Mouse (Mus musculus) embryonic facial prominence, embryonic 11.5 days (tissue): Measurements from ENCODE around the gene Tmem232. TPM values are rescaled to one million over a fixed set of nuclear protein-coding genes. Genes with fewer than 3 reads are reported as not detected.
"Not testable (repeated sequence)": the region's sequence is repeated elsewhere in the genome, so short reads cannot be mapped to it uniquely, and the experiment has no call there.

Source experiments
- ATAC-seq: fragments of 200-750 bp; cut with Nextera tagmentation; replicated peaks from 2 replicates; pipeline ENCODE4 v1.8.0; 2017; ENCODE audit warnings: low read depth; ENCODE audit not compliant: insufficient number of reproducible peaks, low FRiP score, low TSS enrichment
- DNase-seq: peaks from one replicate; pipeline ENCODE4 v3.0.0-alpha.2; 2015; ENCODE audit warnings: low spot score
- H3K27ac ChIP-seq: fragments of 300-500 bp; sonication (generic); replicated peaks from 2 replicates; pipeline ENCODE4 v1.5.1; 2014; ENCODE audit warnings: mild to moderate bottlenecking, low read depth, low read length, control low read depth
- H3K27me3 ChIP-seq: fragments of 300-500 bp; sonication (generic); 2 replicates; pipeline ENCODE4 v1.6.1; 2014; ENCODE audit warnings: mild to moderate bottlenecking, low read length, moderate library complexity, mixed read lengths; ENCODE audit not compliant: control insufficient read depth, insufficient read depth
- H3K36me3 ChIP-seq: fragments of 300-500 bp; sonication (generic); replicated peaks from 2 replicates; pipeline ENCODE4 v1.6.1; 2014; ENCODE audit warnings: low read depth, mild to moderate bottlenecking, low read length, moderate library complexity, mixed read lengths; ENCODE audit not compliant: control insufficient read depth, insufficient read depth
- H3K4me1 ChIP-seq: fragments of 300-500 bp; sonication (generic); 2 replicates; pipeline ENCODE4 v1.6.1; 2014; ENCODE audit warnings: low read length, mixed read lengths; ENCODE audit not compliant: control insufficient read depth, insufficient read depth
- H3K4me2 ChIP-seq: fragments of 300-500 bp; sonication (generic); 2 replicates; pipeline ENCODE4 v1.6.1; 2014; ENCODE audit warnings: low read depth, mild to moderate bottlenecking, control low read depth, low read length, moderate library complexity
- H3K4me3 ChIP-seq: fragments of 300-500 bp; sonication (generic); 2 replicates; pipeline ENCODE4 v1.5.1; 2014; ENCODE audit warnings: low read depth, low read length, control low read depth
- H3K9ac ChIP-seq: fragments of 300-500 bp; sonication (generic); replicated peaks from 2 replicates; pipeline ENCODE4 v1.6.1; 2014; ENCODE audit warnings: mild to moderate bottlenecking, control low read depth, low read length
- H3K9me3 ChIP-seq: fragments of 300-500 bp; sonication (generic); replicated peaks from 2 replicates; pipeline ENCODE4 v1.6.1; 2016; ENCODE audit warnings: mild to moderate bottlenecking, low read length, inconsistent platforms, mixed read lengths; ENCODE audit not compliant: control insufficient read depth
- WGBS: fragments of 180-500 bp; shearing (Covaris S2); extraction: QIAGEN DNeasy Blood & Tissue Kit; methylation state at CpG from one replicate; pipeline ENCODE4 v1.1.7; 2014; 5-methylcytosine and 5-hydroxymethylcytosine counted together
- polyA plus RNA-seq: library from polyadenylated mRNA; unstranded; fragments of >200 nt; fragmentation: Nextera tagmentation; extraction: Ambion mirVana; gene quantifications from 2 replicates; pipeline ENCODE4 v1.2.1, GENCODE M21; 2014

Gene Tmem232
- polyA plus RNA-seq, 1 experiment from 2014 or later = not detected

GRCm38 (mm10) chr17:65513517-65513916 lies 27.1 kb downstream of the Tmem232 start:
- DNase-seq (no peak), ATAC-seq (no peak)
- Histone ChIP-seq H3K27me3 (no peaks in the 10 kb centered on the region), H3K36me3 (no peaks in the 10 kb centered on the region), H3K4me3 (no peak overlapping the region), H3K9me3 (no peaks in the 10 kb centered on the region), H3K9ac (no peak overlapping the region), H3K27ac (no peak overlapping the region), H3K4me2 (no peak overlapping the region), H3K4me1 (no peaks in the 10 kb centered on the region)
- 84% methylated on average over 3 of the region's 3 CpGs for WGBS

DNA sequence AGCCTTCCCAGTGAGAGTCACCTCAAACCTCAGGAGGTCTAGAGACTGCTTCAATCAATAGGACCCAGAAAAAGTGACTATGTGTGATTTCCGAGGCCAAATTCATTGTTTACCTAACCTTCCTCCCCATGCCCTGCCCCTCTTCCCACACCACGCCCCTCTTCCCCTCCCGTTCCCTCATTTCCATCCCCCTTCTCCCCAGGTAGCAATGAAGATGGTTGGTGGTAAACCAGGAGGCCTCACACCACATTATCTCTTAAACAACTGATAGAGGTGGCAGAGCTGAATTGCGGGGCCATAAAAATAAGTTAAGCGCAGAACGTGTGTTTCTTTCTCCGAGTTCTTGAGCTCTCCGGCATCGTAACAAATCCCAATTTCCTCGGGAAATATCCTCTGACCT lies 55.9 kb downstream of the Tmem232 start:
- no peaks in the 10 kb centered on the region for H3K9me3 ChIP-seq
- WGBS = 66% methylated on average over 10 of the region's 10 CpGs
- ATAC-seq = no peak
- H3K4me2 ChIP-seq = no peak overlapping the region
- no peak overlapping the region for H3K4me3 ChIP-seq
- H3K36me3 ChIP-seq = no peaks in the 10 kb centered on the region
- no peak for DNase-seq
- no peak overlapping the region for H3K27ac ChIP-seq
- no peaks in the 10 kb centered on the region for H3K4me1 ChIP-seq
- no peak overlapping the region for H3K9ac ChIP-seq
- no peaks in the 10 kb centered on the region for H3K27me3 ChIP-seq

GRCm38 (mm10) chr17:65476747-65477146 lies 63.8 kb downstream of the Tmem232 start:
- no peak overlapping the region for H3K27ac ChIP-seq
- no peak overlapping the region for H3K4me3 ChIP-seq
- no peak overlapping the region for H3K9ac ChIP-seq
- no peaks in the 10 kb centered on the region for H3K36me3 ChIP-seq
- no peak overlapping the region for H3K4me2 ChIP-seq
- ATAC-seq (no peak), DNase-seq (no peak)
- H3K9me3 ChIP-seq = no peaks in the 10 kb centered on the region
- H3K4me1 ChIP-seq = no peaks in the 10 kb centered on the region
- WGBS = 92% methylated on average over 10 of the region's 10 CpGs
- H3K27me3 ChIP-seq = no peaks in the 10 kb centered on the region

DNA sequence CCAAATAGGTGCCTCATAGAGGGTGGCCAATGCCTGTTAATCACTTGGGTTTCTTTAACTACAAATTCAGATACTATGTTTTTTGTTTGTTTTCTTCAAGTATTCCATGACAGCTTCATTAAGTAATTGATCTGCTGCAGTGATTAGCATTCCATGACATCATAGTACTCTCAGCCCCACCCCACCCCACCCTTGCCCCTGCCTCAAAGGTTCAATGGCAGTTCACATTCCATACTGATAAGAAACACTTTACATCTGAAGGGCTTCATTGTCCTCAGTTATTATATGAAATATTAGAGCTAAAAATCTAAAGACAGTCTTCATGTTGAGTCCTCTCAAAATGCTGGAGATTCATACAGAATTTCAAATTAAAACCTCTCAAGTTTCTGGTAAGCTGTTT lies 89.8 kb downstream of the Tmem232 start:
- Histone ChIP-seq H3K9ac (no peak overlapping the region), H3K4me2 (no peak overlapping the region), H3K27ac (no peak overlapping the region), H3K9me3 (no peaks in the 10 kb centered on the region), H3K36me3 (no peaks in the 10 kb centered on the region), H3K27me3 (no peaks in the 10 kb centered on the region), H3K4me3 (no peak overlapping the region), H3K4me1 (no peaks in the 10 kb centered on the region)
- ATAC-seq = no peak
- no peak for DNase-seq

DNA sequence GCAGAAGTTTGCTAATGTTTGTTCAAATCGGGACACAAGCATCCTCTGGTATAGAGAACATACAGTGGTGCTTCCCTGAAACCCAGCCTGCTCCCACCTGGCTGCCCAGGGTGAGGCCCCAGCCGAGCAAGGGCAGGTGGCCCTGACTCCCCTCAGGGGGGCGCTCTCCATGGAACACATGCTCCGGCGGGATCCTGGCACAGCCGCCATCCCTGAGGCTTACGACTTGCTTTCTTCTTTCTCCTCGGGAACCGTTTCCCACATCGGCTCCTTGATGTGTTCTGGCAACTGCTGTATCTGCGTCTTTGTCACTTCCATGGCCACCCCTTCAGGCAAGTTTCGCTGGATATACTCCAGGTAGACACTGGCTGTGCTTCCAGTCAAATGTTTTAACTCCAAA lies 102.7 kb downstream of the Tmem232 start:
- WGBS = 86% methylated on average over 12 of the region's 12 CpGs
- DNase-seq, ATAC-seq, H3K36me3 ChIP-seq, H3K4me2 ChIP-seq, H3K4me3 ChIP-seq, H3K4me1 ChIP-seq, H3K9ac ChIP-seq, H3K9me3 ChIP-seq, H3K27ac ChIP-seq, H3K27me3 ChIP-seq: not testable (repeated sequence)

GRCm38 (mm10) chr17:65419124-65419523 lies 121.5 kb downstream of the Tmem232 start:
- no peak overlapping the region for H3K27ac ChIP-seq
- H3K9ac ChIP-seq = no peak overlapping the region
- H3K9me3 ChIP-seq = no peaks in the 10 kb centered on the region
- DNase-seq = no peak
- no peaks in the 10 kb centered on the region for H3K27me3 ChIP-seq
- no peak overlapping the region for H3K4me3 ChIP-seq
- no peaks in the 10 kb centered on the region for H3K36me3 ChIP-seq
- no peak overlapping the region for H3K4me2 ChIP-seq
- no peak for ATAC-seq
- no peaks in the 10 kb centered on the region for H3K4me1 ChIP-seq

DNA sequence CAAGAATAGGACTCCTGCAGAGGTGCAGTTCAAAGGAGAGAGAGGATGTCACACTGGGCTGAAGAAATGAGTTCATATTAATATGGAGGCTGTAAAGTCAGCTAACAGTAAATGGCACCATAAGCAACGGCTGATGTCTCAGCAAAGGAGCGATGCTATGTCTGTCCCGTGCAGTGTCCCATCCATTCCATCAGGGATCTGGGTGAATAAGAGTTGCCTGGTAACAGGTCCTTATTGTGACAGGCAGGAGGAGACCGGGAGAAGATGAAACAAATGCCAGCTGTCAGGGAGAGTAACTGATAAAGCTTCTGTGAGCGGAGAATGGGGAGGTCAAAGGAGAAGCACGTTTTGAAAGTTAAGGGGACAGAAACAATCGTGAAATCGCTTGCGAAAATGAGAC lies 135.3 kb downstream of the Tmem232 start:
- Histone ChIP-seq H3K9me3 (no peaks in the 10 kb centered on the region), H3K36me3 (no peaks in the 10 kb centered on the region), H3K4me1 (no peaks in the 10 kb centered on the region), H3K4me2 (no peak overlapping the region), H3K27ac (no peak overlapping the region), H3K27me3 (no peaks in the 10 kb centered on the region), H3K9ac (no peak overlapping the region), H3K4me3 (no peak overlapping the region)
- WGBS = 53% methylated on average over 9 of the region's 9 CpGs
- no peak for DNase-seq
- ATAC-seq = peak; percentile 65; the same call in 1 of the 2 replicates

- H3K4me1 ChIP-seq = no peaks in the 10 kb centered on the region
- no peak overlapping the region for H3K27ac ChIP-seq
- no peaks in the 10 kb centered on the region for H3K9me3 ChIP-seq
- H3K9ac ChIP-seq = no peak overlapping the region
- 79% methylated on average over 1 of the region's 1 CpGs for WGBS
- ATAC-seq (no peak), DNase-seq (no peak)
- no peak overlapping the region for H3K4me3 ChIP-seq
- no peak overlapping the region for H3K4me2 ChIP-seq
- H3K27me3 ChIP-seq = no peaks in the 10 kb centered on the region
- H3K36me3 ChIP-seq = no peaks in the 10 kb centered on the region
These were observed 139.7 kb downstream of the Tmem232 start for GRCm38 (mm10) chr17:65400914-65401313.
